Mouse (Mus musculus) brain, embryonic 14.5 days (tissue): ENCODE measurements at regions not wholly inside any gene's neighbourhood (a gene's known extent, or its start where the extent isn't known, plus 50 kb on each side); places are given as distances from the start of the nearest gene placed in this dataset.

Source experiments
- CTCF ChIP-seq: fragments of 200-500 bp; IDR thresholded peaks from 2 replicates; pipeline ENCODE4 v1.5.1; 2012; ENCODE audit warnings: inconsistent platforms, mild to moderate bottlenecking, moderate library complexity, borderline replicate concordance; ENCODE audit not compliant: insufficient read depth, insufficient read length; ENCODE audit errors: extremely low read depth
- POLR2A ChIP-seq: fragments of 200-500 bp; IDR thresholded peaks from 2 replicates; pipeline ENCODE4 v1.6.1; 2012; ENCODE audit warnings: mild to moderate bottlenecking, inconsistent platforms, borderline replicate concordance; ENCODE audit not compliant: poor library complexity, insufficient read depth, insufficient read length, severe bottlenecking; ENCODE audit errors: extremely low read depth

- TF ChIP-seq POLR2A: no peak
- no peak for TF ChIP-seq CTCF
Measured at GRCm38 (mm10) chr2:168335739-168336385, 54.3 kb upstream of the Kcng1 start.
